ENCODE assay signal across 23 mouse cellular contexts in the genomic region with DNA sequence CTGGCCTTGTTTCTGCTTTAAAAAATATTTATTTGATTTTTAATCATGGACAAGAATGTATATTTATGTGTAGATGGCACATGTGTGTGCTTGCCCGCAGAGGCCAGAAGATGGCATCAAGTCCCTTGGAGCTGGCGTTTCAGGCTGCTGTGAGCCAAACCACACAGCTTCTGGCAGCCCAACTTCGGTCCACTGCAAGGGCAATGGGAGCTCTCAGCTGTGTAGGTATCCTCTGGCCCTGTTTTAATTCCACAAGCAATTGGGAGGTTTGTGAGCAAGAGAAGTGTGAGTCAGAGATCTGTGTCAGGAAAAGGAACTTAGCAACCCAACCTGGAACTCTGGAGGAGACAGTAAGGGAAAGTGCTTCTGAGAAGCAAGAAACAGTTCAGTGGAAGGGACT.
DNase-seq lines count a peak whose midpoint lies in the region; ATAC-seq and TF ChIP-seq lines count a peak whose summit lies in the region.
"Had no signal": no experiment of that assay in that cellular context is flagged by ENCODE, and none has a peak within 500 bp of the region (broad histone marks: within the 10 kb centered on the region; RNA-seq: fewer than 3 reads in every experiment).

No protein-coding gene starts in this region.

- in situ Hi-C loops in CH12.LX (cut with MboI; ENCODE audit: low pct_ligation_motif_present, low pct_unique_long_range_greater_than_20kb, low sequenced_read_pairs) = no loop called here

- TF ChIP-seq EP300 in CH12.LX (IDR thresholded peaks at IDR 0.05; ENCODE audit: low read length) = no peak

- TF ChIP-seq CTCF in CH12.LX (conservative IDR thresholded peaks at IDR 0.05 in 1 of 2, IDR thresholded peaks at IDR 0.05 in 1 of 2; ENCODE audit: low read depth in 2 of 2, low read length in 2 of 2) = peak in 1 of 2 experiments; percentile 26; a peak in 2 of 4 replicates

- no peaks in the 10 kb centered on the region; the same call in 1 of the 2 replicates for H3K36me3 ChIP-seq in forebrain, embryonic 11.5 days (ENCODE audit: control insufficient read depth, insufficient read depth, low read length)
- H3K36me3 ChIP-seq in forebrain, embryonic 10.5 days (replicated peaks) = no peaks in the 10 kb centered on the region; the same call in 1 of the 2 replicates
- no peaks in the 10 kb centered on the region for H3K36me3 ChIP-seq in midbrain, embryonic 11.5 days (ENCODE audit: control insufficient read depth, insufficient read depth, low read length)
- H3K36me3 ChIP-seq in midbrain, embryonic 10.5 days = no peaks in the 10 kb centered on the region
- no peaks in the 10 kb centered on the region for H3K36me3 ChIP-seq in CH12.LX (replicated peaks in 1 of 2; ENCODE audit: control insufficient read depth in 1 of 2, insufficient read depth in 1 of 2, low read length in 1 of 2)
- H3K36me3 ChIP-seq: embryonic facial prominence, embryonic 12.5 days; forebrain, embryonic 15.5 days had no signal

- H3K27ac ChIP-seq in forebrain, embryonic 11.5 days (ENCODE audit: low read depth, low read length) = no peak overlapping the region
- H3K27ac ChIP-seq in forebrain, embryonic 10.5 days = no peak overlapping the region
- H3K27ac ChIP-seq in midbrain, embryonic 11.5 days (ENCODE audit: low read depth, low read length) = no peak overlapping the region
- no peak overlapping the region for H3K27ac ChIP-seq in midbrain, embryonic 10.5 days (replicated peaks)
- no peak overlapping the region for H3K27ac ChIP-seq in CH12.LX (ENCODE audit: insufficient read depth, low read depth)
- H3K27ac ChIP-seq: embryonic facial prominence, embryonic 12.5 days; forebrain, embryonic 13.5 days; forebrain, embryonic 15.5 days had no signal

- no peaks in the 10 kb centered on the region for H3K4me1 ChIP-seq in forebrain, embryonic 11.5 days (replicated peaks; ENCODE audit: control insufficient read depth, insufficient read depth, low read length)
- no peaks in the 10 kb centered on the region for H3K4me1 ChIP-seq in forebrain, embryonic 10.5 days
- no peaks in the 10 kb centered on the region for H3K4me1 ChIP-seq in midbrain, embryonic 11.5 days (ENCODE audit: control insufficient read depth, insufficient read depth, low read length)
- no peaks in the 10 kb centered on the region for H3K4me1 ChIP-seq in midbrain, embryonic 10.5 days
- no peaks in the 10 kb centered on the region for H3K4me1 ChIP-seq in CH12.LX (ENCODE audit: control insufficient read depth in 1 of 2, insufficient read depth in 2 of 2)
- H3K4me1 ChIP-seq: embryonic facial prominence, embryonic 12.5 days; forebrain, embryonic 13.5 days; forebrain, embryonic 15.5 days had no signal

- no peaks in the 10 kb centered on the region for H3K79me2 ChIP-seq in CH12.LX (replicated peaks; ENCODE audit: control insufficient read depth, extremely low read depth, insufficient read depth, poor library complexity, severe bottlenecking)

- no peak overlapping the region for H3K9ac ChIP-seq in forebrain, embryonic 11.5 days (ENCODE audit: low read length)
- no peak overlapping the region for H3K9ac ChIP-seq in midbrain, embryonic 11.5 days (ENCODE audit: low read length)
- H3K9ac ChIP-seq in CH12.LX (ENCODE audit: insufficient read depth, low read depth) = no peak overlapping the region
- H3K9ac ChIP-seq: embryonic facial prominence, embryonic 12.5 days; forebrain, embryonic 13.5 days; forebrain, embryonic 15.5 days; forebrain, postnatal 0 days had no signal

- H3K9me3 ChIP-seq in forebrain, embryonic 11.5 days (ENCODE audit: control insufficient read depth, low read length) = no peaks in the 10 kb centered on the region
- H3K9me3 ChIP-seq in forebrain, embryonic 10.5 days = peaks cover 4% of the 10 kb centered on the region; the same call in 1 of the 2 replicates
- H3K9me3 ChIP-seq in midbrain, embryonic 11.5 days (ENCODE audit: control insufficient read depth, low read length) = no peaks in the 10 kb centered on the region; the same call in 1 of the 2 replicates
- H3K9me3 ChIP-seq in midbrain, embryonic 10.5 days (replicated peaks) = peaks cover 5% of the 10 kb centered on the region; the same call in 1 of the 2 replicates
- no peaks in the 10 kb centered on the region for H3K9me3 ChIP-seq in CH12.LX (replicated peaks; ENCODE audit: low read length)
- H3K9me3 ChIP-seq: forebrain, embryonic 15.5 days had no signal

- no peak for TF ChIP-seq POLR2A in CH12.LX (IDR thresholded peaks at IDR 0.05; ENCODE audit: low read depth, low read length)

- no peak overlapping the region for H3K4me2 ChIP-seq in forebrain, embryonic 11.5 days (ENCODE audit: low read depth, low read length, severe bottlenecking)
- no peak overlapping the region for H3K4me2 ChIP-seq in midbrain, embryonic 11.5 days
- H3K4me2 ChIP-seq in CH12.LX (ENCODE audit: insufficient read depth, low read depth, poor library complexity, severe bottlenecking) = no peak overlapping the region
- H3K4me2 ChIP-seq: embryonic facial prominence, embryonic 12.5 days; forebrain, embryonic 13.5 days; forebrain, embryonic 15.5 days had no signal

- H3K4me3 ChIP-seq in forebrain, embryonic 11.5 days (ENCODE audit: low read depth, low read length) = no peak overlapping the region
- H3K4me3 ChIP-seq in forebrain, embryonic 10.5 days = no peak overlapping the region
- no peak overlapping the region for H3K4me3 ChIP-seq in midbrain, embryonic 11.5 days (ENCODE audit: low read depth, low read length)
- no peak overlapping the region for H3K4me3 ChIP-seq in midbrain, embryonic 10.5 days
- no peak overlapping the region for H3K4me3 ChIP-seq in CH12.LX (replicated peaks in 1 of 3; ENCODE audit: low read depth in 2 of 3, low read length in 2 of 3, poor library complexity in 1 of 3)
- H3K4me3 ChIP-seq: embryonic facial prominence, embryonic 12.5 days; forebrain, embryonic 13.5 days; forebrain, embryonic 15.5 days had no signal

- ATAC-seq in forebrain, embryonic 11.5 days (replicated peaks; ENCODE audit: low FRiP score) = no peak
- no peak for ATAC-seq in midbrain, embryonic 11.5 days (ENCODE audit: low FRiP score)
- ATAC-seq: CD4-positive, CD25-positive, alpha-beta regulatory T cell, adult 4 months; forebrain, embryonic 13.5 days; forebrain, embryonic 15.5 days; forebrain, postnatal 0 days had no signal

- dilution Hi-C loops in CH12.LX (cut with MboI; ENCODE audit: extremely low pct_ligation_motif_present, extremely low pct_unique_long_range_greater_than_20kb, low sequenced_read_pairs) = no loop called here

- TF ChIP-seq RAD21 in CH12.LX (IDR thresholded peaks at IDR 0.05; ENCODE audit: low read depth, low read length) = peak; percentile 28

- no peaks in the 10 kb centered on the region for H3K27me3 ChIP-seq in forebrain, embryonic 11.5 days (ENCODE audit: control insufficient read depth, insufficient read depth, low read length)
- H3K27me3 ChIP-seq in forebrain, embryonic 10.5 days (ENCODE audit: poor library complexity, severe bottlenecking) = no peaks in the 10 kb centered on the region
- no peaks in the 10 kb centered on the region for H3K27me3 ChIP-seq in midbrain, embryonic 11.5 days (ENCODE audit: control insufficient read depth, insufficient read depth, low read length)
- no peaks in the 10 kb centered on the region for H3K27me3 ChIP-seq in midbrain, embryonic 10.5 days (ENCODE audit: low read depth, poor library complexity, severe bottlenecking)
- no peaks in the 10 kb centered on the region for H3K27me3 ChIP-seq in CH12.LX (replicated peaks)
- H3K27me3 ChIP-seq: embryonic facial prominence, embryonic 12.5 days; forebrain, embryonic 13.5 days; forebrain, embryonic 15.5 days had no signal

- peak; percentile 16 for DNase-seq in forebrain, embryonic 11.5 days (ENCODE audit: low spot score)
- DNase-seq in forebrain, embryonic 10.5 days (ENCODE audit: extremely low spot score, low spot score) = no peak
- peak; percentile 39 for DNase-seq in midbrain, embryonic 11.5 days (ENCODE audit: low spot score, missing footprints)
- DNase-seq in midbrain, embryonic 10.5 days (ENCODE audit: low spot score) = no peak
- no peak for DNase-seq in CH12.LX (ENCODE audit: extremely low read depth)
- no peak for DNase-seq in thymus, postnatal 0 days (ENCODE audit: low spot score)
- no peak for DNase-seq in spleen, postnatal 4 days (ENCODE audit: low spot score in 2 of 2)
- DNase-seq: adrenal gland, adult 2 months; adrenal gland, postnatal 10 days; adrenal gland, postnatal 25 days; B cell, adult 2 months; cerebellum, adult 11 months; cerebellum, adult 18-20 months; cerebellum, adult 8-10 months; cerebellum, adult 9-11 months; cerebellum, postnatal 14 days; cerebellum, postnatal 36 days; embryo, embryonic 11 days; forebrain, postnatal 0 days had no signal

- WGBS in forebrain, embryonic 11.5 days = 90% methylated on average over 3 of the region's 3 CpGs
- WGBS in forebrain, embryonic 10.5 days = 85% methylated on average over 3 of the region's 3 CpGs
- 86% methylated on average over 3 of the region's 3 CpGs for WGBS in midbrain, embryonic 11.5 days
- 90% methylated on average over 3 of the region's 3 CpGs for WGBS in midbrain, embryonic 10.5 days

TF ChIP-seq in CH12.LX, 34 proteins besides CTCF, POLR2A, EP300 and RAD21:
- no peak for TF ChIP-seq UBTF (IDR thresholded peaks at IDR 0.05; ENCODE audit: low read depth, low read length)
- no peak for TF ChIP-seq PAX5 (IDR thresholded peaks at IDR 0.05; ENCODE audit: low read length)
- no peak for TF ChIP-seq MYC (IDR thresholded peaks at IDR 0.05; ENCODE audit: low read depth, low read length)
- no peak for TF ChIP-seq E2F4 (IDR thresholded peaks at IDR 0.05; ENCODE audit: insufficient replicate concordance, low read depth, low read length)
- no peak for TF ChIP-seq RCOR1 (conservative IDR thresholded peaks at IDR 0.05; ENCODE audit: low read depth, low read length)
- no peak for TF ChIP-seq CHD1 (IDR thresholded peaks at IDR 0.05; ENCODE audit: low read depth, low read length)
- TF ChIP-seq ZC3H11A (IDR thresholded peaks at IDR 0.05; ENCODE audit: low read depth, low read length) = no peak
- no peak for TF ChIP-seq MAFK (IDR thresholded peaks at IDR 0.05; ENCODE audit: insufficient replicate concordance, low read length)
- TF ChIP-seq USF1 (IDR thresholded peaks at IDR 0.05; ENCODE audit: low read depth, low read length) = no peak
- no peak for TF ChIP-seq ZNF384 (IDR thresholded peaks at IDR 0.05; ENCODE audit: low read depth, low read length)
- no peak for TF ChIP-seq BHLHE40 (IDR thresholded peaks at IDR 0.05; ENCODE audit: low read depth, low read length)
- no peak for TF ChIP-seq ETS1 (conservative IDR thresholded peaks at IDR 0.05; ENCODE audit: low read depth, low read length)
- TF ChIP-seq NRF1 (IDR thresholded peaks at IDR 0.05; ENCODE audit: low read depth, low read length) = no peak
- TF ChIP-seq IRF4 (IDR thresholded peaks at IDR 0.05; ENCODE audit: low read depth, low read length) = no peak
- TF ChIP-seq TCF12 (IDR thresholded peaks at IDR 0.05; ENCODE audit: low read depth, low read length) = no peak

Comparison
In these comparisons a context has a peak if more than half of its experiments do, and no peak if none do; other contexts are left out.
1. DNase-seq: peak in forebrain, embryonic 11.5 days (single experiment) and midbrain, embryonic 11.5 days (single experiment); none in forebrain, embryonic 10.5 days (single experiment), midbrain, embryonic 10.5 days (single experiment), CH12.LX (single experiment), thymus, postnatal 0 days (single experiment) and spleen, postnatal 4 days (0 of 2).